Mouse (Mus musculus) ES-Bruce4 (cell line): Measurements from ENCODE around the gene Acp6. TPM values are rescaled to one million over a fixed set of nuclear protein-coding genes. Genes with fewer than 3 reads are reported as not detected.

Source experiments
- H3K27ac ChIP-seq: 2 replicates; pipeline ENCODE4 v1.5.1; 2012; ENCODE audit warnings: low read length, inconsistent platforms; ENCODE audit not compliant: insufficient read depth
- H3K27me3 ChIP-seq: 2 replicates; pipeline ENCODE4 v1.6.1; 2012; ENCODE audit warnings: mild to moderate bottlenecking, low read length, inconsistent platforms; ENCODE audit not compliant: control insufficient read depth, poor library complexity, insufficient read depth, severe bottlenecking
- H3K36me3 ChIP-seq: 2 replicates; pipeline ENCODE4 v1.6.1; 2012; ENCODE audit warnings: inconsistent platforms, mild to moderate bottlenecking, low read length, moderate library complexity; ENCODE audit not compliant: control insufficient read depth, poor library complexity, insufficient read depth, severe bottlenecking
- H3K4me1 ChIP-seq: one replicate; pipeline ENCODE4 v1.8.1; 2011; ENCODE audit warnings: low read length; ENCODE audit not compliant: control insufficient read depth, insufficient read depth
- H3K4me3 ChIP-seq: 2 replicates; pipeline ENCODE4 v1.5.1; 2011; ENCODE audit warnings: low read depth, mild to moderate bottlenecking, low read length
- H3K9ac ChIP-seq: 2 replicates; pipeline ENCODE4 v1.6.1; 2012; ENCODE audit warnings: low read depth, mild to moderate bottlenecking, inconsistent platforms; ENCODE audit not compliant: poor library complexity, severe bottlenecking
- H3K9me3 ChIP-seq: replicated peaks from 2 replicates; pipeline ENCODE4 v1.6.1; 2012; ENCODE audit warnings: mild to moderate bottlenecking, low read length, inconsistent platforms; ENCODE audit not compliant: control insufficient read depth, poor library complexity, insufficient read depth, severe bottlenecking
- CTCF ChIP-seq: IDR thresholded peaks from one replicate; pipeline ENCODE4 v1.8.1; 2011; ENCODE audit warnings: low read depth, low read length
- EP300 ChIP-seq: IDR thresholded peaks from 2 replicates; pipeline ENCODE4 v1.6.1; 2011; ENCODE audit warnings: low read depth, low read length; ENCODE audit not compliant: insufficient read depth
- POLR2A ChIP-seq: IDR thresholded peaks from one replicate; pipeline ENCODE4 v1.8.1; 2011; ENCODE audit warnings: low read length; ENCODE audit not compliant: insufficient read depth
- polyA plus RNA-seq: library from polyadenylated mRNA; stranded (reverse); fragments of >200 nt; gene quantifications from 2 replicates; pipeline ENCODE4 v1.2.4, GENCODE M21; 2011; ENCODE audit warnings: low read depth; ENCODE audit not compliant: missing spikeins, insufficient read depth, insufficient read length

The Acp6 gene
- polyA plus RNA-seq, 1 experiment: 67.2 TPM

DNA sequence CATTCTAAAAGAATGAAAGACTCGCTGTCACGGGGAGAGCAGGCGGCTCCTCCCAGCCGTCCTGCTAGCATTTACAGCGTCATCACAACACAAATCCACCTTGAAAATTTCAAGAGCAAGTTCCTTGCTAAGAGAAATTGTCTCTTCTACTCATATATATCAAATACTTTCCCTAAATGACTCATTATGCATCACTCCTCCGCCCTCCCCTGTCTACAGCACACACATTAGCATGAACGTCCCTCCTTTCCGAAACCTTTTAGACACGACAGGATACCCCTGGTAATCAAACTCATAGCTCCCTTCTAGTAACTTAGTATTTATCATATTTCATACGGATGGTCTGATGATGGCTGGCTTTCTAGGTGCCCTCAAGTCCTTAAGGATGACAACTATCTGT, 55.3 kb downstream of the Acp6 start:
- H3K9me3 ChIP-seq: no peaks in the 10 kb centered on the region
- H3K27me3 ChIP-seq: no peaks in the 10 kb centered on the region
- H3K4me1 ChIP-seq: no peaks in the 10 kb centered on the region
- H3K36me3 ChIP-seq: peaks cover 24% of the 10 kb centered on the region
- no peak overlapping the region for H3K4me3 ChIP-seq
- no peak overlapping the region for H3K27ac ChIP-seq
- H3K9ac ChIP-seq: no peak overlapping the region
- TF ChIP-seq EP300 (no peak), CTCF (no peak), POLR2A (no peak)

DNA sequence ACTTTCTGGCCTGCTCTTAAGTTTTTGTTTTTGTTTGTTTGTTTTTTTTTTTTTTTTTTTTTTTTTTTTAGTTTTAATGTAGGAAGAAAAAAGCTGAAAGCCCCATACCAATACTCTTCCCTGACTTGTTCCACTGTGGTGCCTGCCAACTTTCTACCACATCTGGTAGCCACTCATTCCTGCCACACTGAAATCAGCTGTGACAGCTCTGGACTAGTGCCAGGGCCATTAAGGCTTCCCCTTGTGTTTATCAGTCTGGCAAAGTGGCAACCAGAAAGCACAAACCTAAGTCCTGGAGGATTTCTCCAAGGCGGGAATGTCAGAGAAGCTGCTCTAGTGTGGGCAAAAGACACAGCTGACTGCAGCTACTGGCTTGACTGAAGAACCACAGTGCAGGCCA, 55.9 kb downstream of the Acp6 start:
- Histone ChIP-seq H3K27ac (no peak overlapping the region), H3K9me3 (no peaks in the 10 kb centered on the region), H3K27me3 (no peaks in the 10 kb centered on the region), H3K36me3 (peaks cover 28% of the 10 kb centered on the region), H3K4me3 (no peak overlapping the region), H3K4me1 (no peaks in the 10 kb centered on the region), H3K9ac (no peak overlapping the region)
- TF ChIP-seq CTCF (no peak), EP300 (no peak), POLR2A (no peak)

DNA sequence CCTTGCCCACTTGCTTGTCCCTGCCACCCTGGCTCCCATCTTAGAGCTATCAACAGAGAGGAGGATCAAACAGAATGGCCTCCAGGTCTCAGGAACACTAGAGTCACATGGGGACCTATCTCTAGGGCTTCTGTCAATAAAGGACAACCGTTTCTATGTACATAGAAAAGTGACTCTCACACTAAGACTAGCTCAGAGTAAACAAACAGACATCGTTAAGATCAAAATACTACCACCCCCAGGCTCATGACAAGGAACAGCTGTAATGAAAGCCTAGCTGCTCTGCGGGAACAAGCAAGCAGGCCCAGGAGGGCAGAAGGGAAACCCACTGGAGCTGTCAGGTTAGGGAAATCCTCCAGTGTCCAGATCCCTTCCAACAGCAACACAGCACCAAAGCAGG, 56.9 kb downstream of the Acp6 start:
- Histone ChIP-seq H3K4me1 (no peaks in the 10 kb centered on the region), H3K27me3 (no peaks in the 10 kb centered on the region), H3K9ac (no peak overlapping the region), H3K27ac (no peak overlapping the region), H3K4me3 (no peak overlapping the region), H3K9me3 (no peaks in the 10 kb centered on the region), H3K36me3 (peaks cover 25% of the 10 kb centered on the region)
- TF ChIP-seq CTCF (no peak), EP300 (no peak), POLR2A (no peak)

DNA sequence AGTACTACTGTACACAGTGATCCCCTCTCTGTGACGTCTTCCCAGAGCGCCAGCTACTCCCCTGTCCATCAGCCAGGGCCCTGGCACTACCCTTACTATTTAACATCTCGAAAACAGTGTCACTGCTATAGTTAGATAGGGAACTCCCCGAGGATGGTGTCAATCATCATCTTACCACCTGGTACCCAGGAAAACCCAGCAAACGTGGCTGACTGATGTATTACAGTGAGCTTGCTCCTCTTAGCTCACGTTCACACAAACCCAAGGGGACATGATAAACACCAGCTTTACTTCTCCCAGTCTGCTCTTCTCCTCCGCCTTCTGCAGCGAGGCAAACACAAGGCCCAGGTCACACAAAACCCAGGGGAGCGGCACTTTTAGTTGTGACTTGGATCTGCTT, 64.7 kb downstream of the Acp6 start:
- Histone ChIP-seq H3K4me1 (no peaks in the 10 kb centered on the region), H3K27me3 (no peaks in the 10 kb centered on the region), H3K36me3 (0 out of 2 replicates have a peak, but pooled peaks cover 6% of the 10 kb centered on the region), H3K27ac (no peak overlapping the region), H3K4me3 (no peak overlapping the region), H3K9ac (no peak overlapping the region), H3K9me3 (no peaks in the 10 kb centered on the region)
- TF ChIP-seq POLR2A: no peak
- TF ChIP-seq EP300: no peak
- TF ChIP-seq CTCF: no peak

DNA sequence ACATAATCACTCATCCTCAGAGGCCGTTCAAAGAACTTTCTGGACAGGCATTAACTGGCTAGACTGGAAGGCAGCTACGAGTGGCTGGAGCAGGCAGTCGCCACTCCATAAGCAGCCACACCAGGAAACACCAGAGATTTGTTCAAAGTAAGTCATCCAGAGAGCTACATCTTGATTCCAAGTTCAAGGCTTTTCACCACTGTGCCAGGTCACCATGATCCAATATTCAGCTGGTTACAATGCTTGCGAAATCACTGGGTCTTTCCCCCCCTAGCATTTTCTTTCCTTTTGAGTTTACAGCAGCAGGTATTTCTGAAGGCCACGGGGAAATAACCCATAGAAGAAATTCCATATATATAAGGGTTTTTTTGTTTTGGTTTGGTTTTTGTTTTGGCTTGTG, 66.7 kb downstream of the Acp6 start:
- Histone ChIP-seq H3K4me3 (no peak overlapping the region), H3K4me1 (no peaks in the 10 kb centered on the region), H3K9me3 (no peaks in the 10 kb centered on the region), H3K27me3 (no peaks in the 10 kb centered on the region), H3K27ac (no peak overlapping the region), H3K9ac (no peak overlapping the region), H3K36me3 (no peaks in the 10 kb centered on the region)
- no peak for TF ChIP-seq CTCF
- no peak for TF ChIP-seq POLR2A

DNA sequence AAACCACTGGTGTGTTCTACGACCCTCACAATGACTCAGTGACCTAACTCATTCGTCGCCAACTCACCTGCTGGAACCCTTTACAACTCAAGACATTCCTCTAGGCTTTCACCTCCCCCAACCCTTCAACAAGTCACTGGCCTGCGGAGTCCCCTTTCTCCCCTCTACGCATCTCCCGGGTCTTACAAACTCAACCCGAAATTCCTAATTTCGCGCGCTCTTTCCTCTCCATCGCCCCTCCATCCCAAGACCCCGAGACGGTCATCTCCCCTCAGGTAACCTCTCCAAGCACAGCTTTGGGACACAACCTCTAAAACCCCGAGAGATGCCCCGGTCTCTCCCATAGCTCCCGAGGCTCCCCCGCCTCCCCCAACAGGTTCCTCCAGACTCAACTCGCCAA, 68.1 kb downstream of the Acp6 start:
- H3K9me3 ChIP-seq: no peaks in the 10 kb centered on the region
- H3K27me3 ChIP-seq: no peaks in the 10 kb centered on the region
- H3K27ac ChIP-seq: no peak overlapping the region
- TF ChIP-seq CTCF (no peak), EP300 (no peak), POLR2A (no peak)
- H3K36me3 ChIP-seq: no peaks in the 10 kb centered on the region
- H3K4me1 ChIP-seq: no peaks in the 10 kb centered on the region
- peak overlapping the region; percentile 82 for H3K4me3 ChIP-seq
- H3K9ac ChIP-seq: peak overlapping the region; percentile 97

Other genes with a start within 250 kb of the Acp6 start
- gene Gja8, start 232.8 kb upstream of the Acp6 start, polyA plus RNA-seq: not detected in 2 replicates
- gene Bcl9, start 139.1 kb downstream of the Acp6 start, polyA plus RNA-seq: 26.3 and 32.1 TPM in 2 replicates